Mouse (Mus musculus) cortical plate, adult 2 months (tissue): Measurements from ENCODE around the gene Tsks.

Experiments used
- CTCF ChIP-seq: fragments of 200-500 bp; IDR thresholded peaks from 2 replicates; pipeline ENCODE4 v1.5.1; 2011; ENCODE audit warnings: mild to moderate bottlenecking, control low read depth, low read length; ENCODE audit not compliant: insufficient read depth; ENCODE audit errors: extremely low read depth
- POLR2A ChIP-seq: fragments of 200-500 bp; IDR thresholded peaks from 2 replicates; pipeline ENCODE4 v1.6.1; 2011; ENCODE audit warnings: mild to moderate bottlenecking, low read length, control low read depth; ENCODE audit not compliant: insufficient read depth; ENCODE audit errors: extremely low read depth

- TF ChIP-seq CTCF (no peak), POLR2A (no peak)
Observed at GRCm38 (mm10) chr7:44981539-44981938, 38.5 kb downstream of the Tsks start.
